Mouse (Mus musculus) brown adipose tissue, adult 24 weeks (tissue): ENCODE data around the gene Rbm31y. TPM values are rescaled to one million over a fixed set of nuclear protein-coding genes. Genes with fewer than 3 reads are reported as not detected.
"Not testable (repeated sequence)": the region's sequence is repeated elsewhere in the genome, so short reads cannot be mapped to it uniquely, and the experiment has no call there.

Experiments
- H3K27ac ChIP-seq: fragments of 200-500 bp; replicated peaks from 2 replicates; pipeline ENCODE4 v1.5.1; 2012; ENCODE audit warnings: low read depth, mild to moderate bottlenecking, low read length
- H3K4me1 ChIP-seq: fragments of 200-500 bp; 2 replicates; pipeline ENCODE4 v1.6.1; 2012; ENCODE audit warnings: low read length, mixed read lengths; ENCODE audit not compliant: control insufficient read depth, insufficient read depth, insufficient read length
- H3K4me3 ChIP-seq: fragments of 200-500 bp; 2 replicates; pipeline ENCODE4 v1.5.1; 2012; ENCODE audit warnings: low read depth, mild to moderate bottlenecking, low read length, moderate library complexity; ENCODE audit not compliant: insufficient read depth
- polyA plus RNA-seq: library from polyadenylated mRNA; stranded (reverse); fragments of >200 nt; gene quantifications from 2 replicates; pipeline ENCODE4 v1.2.4, GENCODE M21; 2012; ENCODE audit not compliant: missing spikeins, insufficient read depth, insufficient read length

Gene Rbm31y
- not detected in 2 replicates for polyA plus RNA-seq

GRCm38 (mm10) chrY:17400461-17400860 lies at the start of gene Rbm31y:
Gene Rbm31y, plus strand, starts transcription at chrY:17400761.
- not testable (repeated sequence) for H3K4me3 ChIP-seq, H3K27ac ChIP-seq

More at GRCm38 (mm10) chrY:17400461-17400860, at the start of gene Rbm31y:
- H3K4me1 ChIP-seq = not testable (repeated sequence)
